Mouse (Mus musculus): ENCODE measurements at regions not wholly inside any gene's neighbourhood (a gene's known extent, or its start where the extent isn't known, plus 50 kb on each side); places are given as distances from the start of the nearest gene placed in this dataset.

DNA sequence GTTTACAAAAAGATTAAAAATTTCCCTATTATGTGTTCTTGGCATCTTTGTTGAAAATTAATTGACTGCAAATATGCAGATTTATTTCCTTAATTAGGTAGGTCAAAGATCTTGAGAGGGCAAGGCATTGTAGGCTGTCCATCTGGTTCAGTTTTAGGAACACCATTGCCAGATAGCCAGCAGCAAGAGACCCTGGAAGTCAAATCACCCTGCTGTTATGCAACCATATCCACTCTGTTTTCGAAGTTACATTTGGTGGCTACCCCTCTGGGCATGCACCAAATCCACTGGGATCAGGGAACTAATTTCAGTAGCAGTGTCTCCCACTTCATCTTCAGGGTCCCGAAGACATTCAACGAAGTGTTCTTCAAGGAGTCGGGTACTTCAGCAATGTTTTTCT is 104.0 kb upstream of the Tmem178 start:
- TF ChIP-seq CTCF (IDR thresholded peaks at IDR 0.05; ENCODE audit: control insufficient read depth, insufficient read depth, low read length), result no peak
- TF ChIP-seq POLR2A (IDR thresholded peaks at IDR 0.05; ENCODE audit: borderline replicate concordance, control insufficient read depth, low read depth, low read length), result no peak
- Histone ChIP-seq H3K27ac (ENCODE audit: control insufficient read depth, insufficient read depth, low read depth, low read length, poor library complexity) (no peak overlapping the region), H3K4me3 (replicated peaks; ENCODE audit: control insufficient read depth, low read depth, low read length) (no peak overlapping the region), H3K4me1 (ENCODE audit: control insufficient read depth, insufficient read depth, low read length) (no peaks in the 10 kb centered on the region)
- WGBS, result 74% methylated on average over 4 of the region's 4 CpGs

DNA sequence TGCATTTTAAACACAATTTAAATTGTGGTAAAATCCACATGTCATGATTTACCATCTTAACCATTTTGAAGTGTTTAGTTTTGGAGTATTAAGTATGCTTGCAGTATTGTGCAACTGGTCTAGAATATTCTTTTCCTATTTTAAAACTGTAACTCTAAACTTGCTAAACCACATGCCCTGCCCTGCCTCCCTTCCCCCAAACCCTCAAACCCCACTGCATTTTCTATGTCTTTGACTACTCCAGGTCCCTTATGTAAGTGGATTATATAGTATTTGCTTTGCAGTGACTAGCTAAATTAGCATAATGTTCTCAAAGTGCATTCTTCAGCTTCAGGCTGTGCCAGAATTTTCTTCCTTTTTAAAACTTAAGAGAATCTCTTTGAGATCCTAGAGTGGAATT is 106.4 kb upstream of the Map4k3 start:
- H3K4me1 ChIP-seq (ENCODE audit: control insufficient read depth, insufficient read depth, low read length), result no peaks in the 10 kb centered on the region; the same call in 1 of the 2 replicates
- no peak overlapping the region for H3K27ac ChIP-seq (ENCODE audit: control insufficient read depth, insufficient read depth, low read depth, low read length, poor library complexity)
- TF ChIP-seq CTCF (IDR thresholded peaks at IDR 0.05; ENCODE audit: control insufficient read depth, insufficient read depth, low read length), result no peak
- no peak for TF ChIP-seq POLR2A (IDR thresholded peaks at IDR 0.05; ENCODE audit: borderline replicate concordance, control insufficient read depth, low read depth, low read length)
- H3K4me3 ChIP-seq (replicated peaks; ENCODE audit: control insufficient read depth, low read depth, low read length), result no peak overlapping the region

DNA sequence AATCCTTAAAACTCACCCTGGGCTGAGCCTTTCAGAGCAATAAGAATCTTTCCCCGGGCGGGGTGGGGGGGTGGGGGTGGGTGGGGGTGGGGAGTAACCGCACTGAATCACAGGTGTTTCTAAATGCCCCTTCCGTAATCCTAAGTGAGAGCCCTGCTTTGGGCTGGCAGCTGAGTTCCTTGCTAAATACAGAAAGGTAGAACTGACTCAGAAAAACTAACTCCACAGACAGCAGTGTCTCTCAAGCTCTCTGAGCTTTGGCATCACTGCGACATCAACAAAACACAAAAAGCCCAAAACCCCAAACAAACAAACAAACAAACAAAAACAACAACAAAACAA is 105.9 kb upstream of the Map4k3 start:
- WGBS, result 20% methylated on average over 5 of the region's 5 CpGs
- TF ChIP-seq CTCF (IDR thresholded peaks at IDR 0.05; ENCODE audit: control insufficient read depth, insufficient read depth, low read length), result no peak
- no peak for TF ChIP-seq POLR2A (IDR thresholded peaks at IDR 0.05; ENCODE audit: borderline replicate concordance, control insufficient read depth, low read depth, low read length)

DNA sequence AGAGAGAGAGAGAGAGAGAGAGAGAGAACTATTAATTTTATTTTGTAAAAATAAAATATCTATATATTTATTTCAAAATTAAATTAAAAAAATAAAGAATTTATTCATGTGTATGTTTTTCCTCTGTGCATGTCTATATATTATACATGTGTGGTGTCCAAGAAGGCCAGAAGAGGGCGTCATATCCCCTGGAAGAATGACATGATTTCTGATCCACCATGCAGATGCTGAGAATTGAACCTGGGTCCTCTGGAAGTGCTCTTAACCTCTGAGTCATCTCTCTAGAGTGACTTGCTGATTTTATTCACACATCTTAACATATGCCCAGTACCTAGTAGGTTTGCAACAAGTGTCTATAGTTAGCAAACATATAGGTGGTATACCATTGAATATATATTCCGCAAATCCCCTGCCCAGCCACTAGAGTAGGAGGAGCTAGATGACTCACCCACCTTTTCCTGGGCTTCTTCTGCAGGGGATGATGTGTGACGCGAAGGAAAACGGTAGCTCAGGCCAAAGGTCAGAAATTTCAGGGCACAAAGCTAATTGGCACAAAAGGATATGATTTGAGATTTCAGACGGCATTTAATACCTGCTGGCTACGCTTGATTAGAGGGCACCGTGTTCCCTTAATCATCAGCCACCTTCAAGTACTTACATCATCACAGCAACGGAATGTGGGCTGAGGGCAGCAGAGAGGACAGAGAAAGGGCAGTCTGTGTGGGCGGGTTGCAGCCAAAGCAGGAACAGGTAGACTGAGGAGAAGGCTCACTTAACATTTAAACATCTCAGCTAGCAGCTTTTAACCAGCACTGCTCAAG is 105.3 kb upstream of the Map4k3 start:
- TF ChIP-seq POLR2A (IDR thresholded peaks at IDR 0.05; ENCODE audit: borderline replicate concordance, control insufficient read depth, low read depth, low read length) (no peak), CTCF (IDR thresholded peaks at IDR 0.05; ENCODE audit: control insufficient read depth, insufficient read depth, low read length) (no peak)
- 28% methylated on average over 10 of the region's 10 CpGs for WGBS
- Histone ChIP-seq H3K4me1 (ENCODE audit: control insufficient read depth, insufficient read depth, low read length) (no peaks in the 10 kb centered on the region; the same call in 1 of the 2 replicates), H3K27ac (ENCODE audit: control insufficient read depth, insufficient read depth, low read depth, low read length, poor library complexity) (no peak overlapping the region), H3K4me3 (replicated peaks; ENCODE audit: control insufficient read depth, low read depth, low read length) (no peak overlapping the region)

More for the DNA sequence above, 105.9 kb upstream of the Map4k3 start:
- no peak overlapping the region for H3K4me3 ChIP-seq (replicated peaks; ENCODE audit: control insufficient read depth, low read depth, low read length)
- no peak overlapping the region for H3K27ac ChIP-seq (ENCODE audit: control insufficient read depth, insufficient read depth, low read depth, low read length, poor library complexity)
- H3K4me1 ChIP-seq (ENCODE audit: control insufficient read depth, insufficient read depth, low read length), result no peaks in the 10 kb centered on the region; the same call in 1 of the 2 replicates

DNA sequence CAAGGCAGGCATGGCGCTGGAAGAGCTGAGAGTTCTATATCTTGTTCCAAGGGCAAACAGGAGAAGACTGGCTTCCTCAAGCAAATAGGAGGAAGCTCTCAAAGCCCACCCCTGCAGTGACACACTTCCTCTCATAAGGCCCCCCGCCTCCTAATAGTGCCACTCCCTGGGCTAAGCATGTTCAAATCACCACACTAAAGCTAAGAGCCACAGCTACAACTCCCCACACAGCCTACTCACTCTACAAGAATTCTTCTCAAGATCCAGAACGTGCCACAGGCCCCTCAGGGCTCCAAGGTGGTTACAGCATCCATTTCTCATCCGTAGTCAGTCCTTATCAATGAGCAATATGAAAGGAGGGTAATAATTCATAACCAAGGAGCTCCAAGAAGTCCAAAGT is 103.4 kb upstream of the Map4k3 start:
- no peak overlapping the region for H3K27ac ChIP-seq (ENCODE audit: control insufficient read depth, insufficient read depth, low read depth, low read length, poor library complexity)
- WGBS, result 74% methylated on average over 4 of the region's 4 CpGs

DNA sequence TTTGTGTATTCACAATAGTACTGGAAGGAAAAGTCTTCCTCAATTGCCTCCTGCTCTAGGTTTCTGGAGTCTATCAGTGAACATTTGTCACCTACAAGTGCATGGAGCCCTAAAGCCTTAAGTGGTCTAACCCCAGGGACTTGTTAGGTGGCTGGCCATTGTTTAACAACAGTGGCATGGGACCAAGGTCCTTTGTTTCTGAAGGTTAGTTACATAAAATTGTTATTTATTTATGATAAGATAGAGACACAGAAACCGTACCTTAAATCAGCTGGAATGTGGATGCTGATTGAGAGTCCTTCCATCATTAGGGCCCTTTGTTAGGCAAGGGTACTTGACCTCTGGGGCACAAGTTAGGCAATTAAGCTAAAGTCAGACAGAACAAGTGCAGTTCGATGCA is 99.6 kb upstream of the Map4k3 start:
- Histone ChIP-seq H3K4me1 (ENCODE audit: control insufficient read depth, insufficient read depth, low read length) (no peaks in the 10 kb centered on the region; the same call in 1 of the 2 replicates), H3K4me3 (replicated peaks; ENCODE audit: control insufficient read depth, low read depth, low read length) (no peak overlapping the region), H3K27ac (ENCODE audit: control insufficient read depth, insufficient read depth, low read depth, low read length, poor library complexity) (no peak overlapping the region)
- WGBS, result 75% methylated on average over 2 of the region's 2 CpGs
- no peak for TF ChIP-seq CTCF (IDR thresholded peaks at IDR 0.05; ENCODE audit: control insufficient read depth, insufficient read depth, low read length)
- no peak for TF ChIP-seq POLR2A (IDR thresholded peaks at IDR 0.05; ENCODE audit: borderline replicate concordance, control insufficient read depth, low read depth, low read length)

More for the DNA sequence above, 103.4 kb upstream of the Map4k3 start:
- no peak for TF ChIP-seq CTCF (IDR thresholded peaks at IDR 0.05; ENCODE audit: control insufficient read depth, insufficient read depth, low read length)
- Histone ChIP-seq H3K4me1 (ENCODE audit: control insufficient read depth, insufficient read depth, low read length) (no peaks in the 10 kb centered on the region; the same call in 1 of the 2 replicates), H3K4me3 (replicated peaks; ENCODE audit: control insufficient read depth, low read depth, low read length) (no peak overlapping the region)

DNA sequence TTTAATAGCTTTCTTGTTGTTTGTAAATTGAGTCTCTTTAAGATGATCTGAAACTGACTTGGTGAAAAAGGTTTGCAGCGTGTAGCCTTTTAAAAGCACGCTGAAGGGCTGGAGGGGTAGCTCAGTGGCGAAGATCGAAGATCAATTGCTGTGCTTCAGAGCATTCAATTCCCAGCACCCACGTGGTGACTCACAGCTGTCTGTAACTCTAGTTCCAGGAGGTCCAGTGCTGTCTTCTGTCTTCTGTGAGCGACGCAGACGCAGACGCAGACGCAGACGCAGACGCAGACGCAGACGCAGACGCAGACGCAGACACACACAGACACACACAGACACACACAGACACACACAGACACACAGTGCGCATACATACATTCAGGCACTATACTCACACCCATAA is 99.1 kb upstream of the Map4k3 start:
- H3K4me1 ChIP-seq (ENCODE audit: control insufficient read depth, insufficient read depth, low read length), result no peaks in the 10 kb centered on the region; the same call in 1 of the 2 replicates
- H3K27ac ChIP-seq (ENCODE audit: control insufficient read depth, insufficient read depth, low read depth, low read length, poor library complexity), result no peak overlapping the region
- TF ChIP-seq CTCF (IDR thresholded peaks at IDR 0.05; ENCODE audit: control insufficient read depth, insufficient read depth, low read length), result no peak
- TF ChIP-seq POLR2A (IDR thresholded peaks at IDR 0.05; ENCODE audit: borderline replicate concordance, control insufficient read depth, low read depth, low read length), result no peak
- 91% methylated on average over 17 of the region's 17 CpGs for WGBS
- H3K4me3 ChIP-seq (replicated peaks; ENCODE audit: control insufficient read depth, low read depth, low read length), result no peak overlapping the region

DNA sequence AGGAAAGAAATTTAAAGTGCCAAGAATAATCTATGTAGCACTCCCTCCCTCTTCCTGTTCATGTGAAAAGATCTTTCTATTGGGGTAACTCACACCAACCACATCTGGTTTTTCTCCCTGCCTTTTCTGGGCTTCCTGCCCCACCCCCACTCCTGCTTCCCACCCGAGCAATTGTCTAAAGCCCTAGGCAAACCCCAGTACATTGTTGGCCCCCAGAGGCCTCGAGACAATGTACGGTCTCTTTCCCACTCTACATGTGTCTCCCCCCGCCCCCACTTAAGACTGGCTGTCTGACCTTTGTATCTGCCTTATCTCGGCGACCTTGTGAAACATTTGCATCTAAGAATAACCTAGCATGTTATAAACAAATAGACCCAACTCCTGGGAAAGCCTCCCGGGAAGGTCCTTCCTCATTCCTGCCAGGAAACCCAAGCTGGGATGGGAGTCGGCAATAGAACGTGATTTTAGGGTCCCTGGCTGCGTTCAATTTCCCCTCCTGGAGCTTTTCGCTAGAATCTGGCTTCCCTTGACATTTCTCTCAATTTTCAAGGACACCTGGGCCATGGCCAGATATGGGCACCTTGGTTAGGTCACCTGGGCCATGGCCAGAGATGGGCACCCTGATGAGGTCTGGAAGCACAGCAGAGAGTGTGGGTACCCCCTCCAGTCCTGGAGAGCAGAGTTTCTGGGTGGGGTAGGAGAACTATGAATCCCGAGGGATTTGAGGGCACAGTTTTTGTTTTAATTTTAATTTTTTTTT is 97.9 kb upstream of the Map4k3 start:
- H3K4me3 ChIP-seq (replicated peaks; ENCODE audit: control insufficient read depth, low read depth, low read length), result no peak overlapping the region
- WGBS, result 29% methylated on average over 12 of the region's 12 CpGs
- H3K4me1 ChIP-seq (ENCODE audit: control insufficient read depth, insufficient read depth, low read length), result no peaks in the 10 kb centered on the region; the same call in 1 of the 2 replicates
- TF ChIP-seq CTCF (IDR thresholded peaks at IDR 0.05; ENCODE audit: control insufficient read depth, insufficient read depth, low read length) (no peak), POLR2A (IDR thresholded peaks at IDR 0.05; ENCODE audit: borderline replicate concordance, control insufficient read depth, low read depth, low read length) (no peak)
- no peak overlapping the region for H3K27ac ChIP-seq (ENCODE audit: control insufficient read depth, insufficient read depth, low read depth, low read length, poor library complexity)
